Mouse (Mus musculus) stomach, embryonic 15.5 days (tissue): ENCODE measurements around the gene Otx2. TPM values are rescaled to one million over a fixed set of nuclear protein-coding genes. Genes with fewer than 3 reads are reported as not detected.

Experiments used
- ATAC-seq: fragments of 200-750 bp; cut with Nextera tagmentation; 2 replicates; pipeline ENCODE4 v1.8.0; 2017; ENCODE audit warnings: low read depth, moderate number of reproducible peaks, moderate TSS enrichment; ENCODE audit not compliant: insufficient read depth, low FRiP score
- H3K27ac ChIP-seq: fragments of 300-500 bp; sonication (generic); 2 replicates; pipeline ENCODE4 v1.5.1; 2015; ENCODE audit warnings: mild to moderate bottlenecking, inconsistent platforms
- H3K27me3 ChIP-seq: fragments of 300-500 bp; sonication (generic); replicated peaks from 2 replicates; pipeline ENCODE4 v1.6.1; 2015; ENCODE audit warnings: inconsistent platforms
- H3K36me3 ChIP-seq: fragments of 300-500 bp; sonication (generic); 2 replicates; pipeline ENCODE4 v1.6.1; 2015; ENCODE audit warnings: inconsistent platforms
- H3K4me1 ChIP-seq: fragments of 300-500 bp; sonication (generic); 2 replicates; pipeline ENCODE4 v1.6.1; 2015; ENCODE audit warnings: inconsistent platforms
- H3K4me2 ChIP-seq: fragments of 300-500 bp; sonication (generic); 2 replicates; pipeline ENCODE4 v1.6.1; 2015; ENCODE audit warnings: mild to moderate bottlenecking, inconsistent platforms
- H3K4me3 ChIP-seq: fragments of 300-500 bp; sonication (generic); replicated peaks from 2 replicates; pipeline ENCODE4 v1.5.1; 2015; ENCODE audit warnings: inconsistent platforms
- H3K9ac ChIP-seq: fragments of 300-500 bp; sonication (generic); 2 replicates; pipeline ENCODE4 v1.6.1; 2015; ENCODE audit warnings: inconsistent platforms
- H3K9me3 ChIP-seq: fragments of 300-500 bp; sonication (generic); 2 replicates; pipeline ENCODE4 v1.6.1; 2016; ENCODE audit warnings: inconsistent platforms
- WGBS: fragments of 180-500 bp; shearing (Covaris S2); methylation state at CpG from one replicate; pipeline ENCODE4 v1.1.7; 2015; 5-methylcytosine and 5-hydroxymethylcytosine counted together
- polyA plus RNA-seq: library from polyadenylated mRNA; unstranded; fragments of >200 nt; fragmentation: Nextera tagmentation; extraction: Ambion mirVana; gene quantifications from 2 replicates; pipeline ENCODE4 v1.2.1, GENCODE M21; 2015

Otx2 gene
- polyA plus RNA-seq: 0.22 TPM in 1 of 2 replicates, not detected in the other

DNA sequence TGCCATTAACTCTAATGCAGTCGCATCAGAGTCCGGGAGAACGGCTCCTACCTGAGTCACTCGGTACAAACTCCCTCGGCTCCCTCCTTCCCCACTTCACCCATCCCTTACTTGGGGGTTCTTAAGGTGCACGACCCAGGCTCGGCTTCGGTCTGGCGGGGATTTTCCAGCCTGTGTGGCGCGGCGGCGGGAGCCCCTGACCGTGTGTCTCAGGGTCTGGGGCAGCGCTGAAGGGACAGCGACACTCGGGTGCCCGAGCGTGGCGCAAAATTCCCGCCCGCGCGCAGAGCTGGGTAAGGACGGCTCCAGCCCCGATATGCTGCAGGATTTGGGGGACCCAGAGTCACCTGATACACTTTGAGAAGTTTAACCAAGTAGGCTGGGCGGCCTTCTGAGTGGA, at the start of gene Otx2:
Gene Otx2 (minus strand): TSS at position 279 of the 400 bp plus-strand sequence.
- H3K4me3 ChIP-seq: no peak within 1 kb of the TSS
- H3K9me3 ChIP-seq: no peaks in the 10 kb centered on the region
- no peak for ATAC-seq
- peaks cover 7% of the 10 kb centered on the region; the same call in 1 of the 2 replicates for H3K4me1 ChIP-seq
- no peak within 1 kb of the TSS for H3K9ac ChIP-seq
- peak within 1 kb of the TSS; percentile 10; the same call in 1 of the 2 replicates for H3K4me2 ChIP-seq
- 1% methylated on average over 27 of the region's 27 CpGs for WGBS
- H3K27ac ChIP-seq: no peak within 1 kb of the TSS
- H3K36me3 ChIP-seq: no peaks in the 10 kb centered on the region
- H3K27me3 ChIP-seq: peaks cover 75% of the 10 kb centered on the region

GRCm38 (mm10) chr14:48722763-48723162, 49.1 kb upstream of the Otx2 start:
- H3K9ac ChIP-seq: no peak overlapping the region
- ATAC-seq: no peak
- no peaks in the 10 kb centered on the region for H3K36me3 ChIP-seq
- no peak overlapping the region for H3K4me3 ChIP-seq
- H3K27me3 ChIP-seq: no peaks in the 10 kb centered on the region
- no peak overlapping the region for H3K4me2 ChIP-seq
- no peak overlapping the region for H3K27ac ChIP-seq
- 32% methylated on average over 4 of the region's 4 CpGs for WGBS
- no peaks in the 10 kb centered on the region for H3K9me3 ChIP-seq
- no peaks in the 10 kb centered on the region for H3K4me1 ChIP-seq

DNA sequence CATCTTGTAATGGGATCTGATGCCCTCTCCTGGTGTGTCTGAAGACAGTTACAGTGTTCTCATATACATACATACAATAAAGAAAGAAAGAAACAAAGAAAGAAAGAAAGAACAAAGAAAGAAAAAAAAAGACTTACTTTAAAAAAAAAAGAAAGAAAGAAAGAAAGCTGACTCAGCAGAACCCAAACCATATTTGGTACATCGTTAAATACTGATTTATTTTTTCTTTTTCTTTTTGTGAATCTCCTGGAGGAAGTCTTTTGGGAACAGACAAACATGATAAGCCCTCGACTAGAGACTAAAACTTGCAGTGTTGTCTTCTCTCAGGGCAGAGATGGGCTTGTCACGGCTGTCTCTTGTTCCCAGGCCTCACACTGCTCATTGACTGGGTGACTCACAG, 45.7 kb upstream of the Otx2 start:
- Histone ChIP-seq H3K4me1 (no peaks in the 10 kb centered on the region), H3K27ac (no peak overlapping the region), H3K4me3 (no peak overlapping the region), H3K27me3 (no peaks in the 10 kb centered on the region), H3K9me3 (no peaks in the 10 kb centered on the region), H3K36me3 (no peaks in the 10 kb centered on the region), H3K4me2 (no peak overlapping the region), H3K9ac (no peak overlapping the region)
- 83% methylated on average over 3 of the region's 3 CpGs for WGBS
- ATAC-seq: no peak

GRCm38 (mm10) chr14:48717632-48718279, 44.1 kb upstream of the Otx2 start:
- 75% methylated on average over 8 of the region's 8 CpGs for WGBS
- Histone ChIP-seq H3K27ac (no peak overlapping the region), H3K27me3 (no peaks in the 10 kb centered on the region), H3K9ac (no peak overlapping the region), H3K36me3 (no peaks in the 10 kb centered on the region), H3K9me3 (no peaks in the 10 kb centered on the region), H3K4me2 (no peak overlapping the region), H3K4me1 (no peaks in the 10 kb centered on the region), H3K4me3 (no peak overlapping the region)
- no peak for ATAC-seq

- Histone ChIP-seq H3K36me3 (no peaks in the 10 kb centered on the region), H3K9me3 (no peaks in the 10 kb centered on the region), H3K27ac (no peak overlapping the region), H3K27me3 (no peaks in the 10 kb centered on the region), H3K9ac (no peak overlapping the region), H3K4me1 (no peaks in the 10 kb centered on the region), H3K4me2 (no peak overlapping the region), H3K4me3 (no peak overlapping the region)
- ATAC-seq: no peak
- WGBS: 83% methylated on average over 4 of the region's 4 CpGs
Observed at GRCm38 (mm10) chr14:48716456-48716855, 42.8 kb upstream of the Otx2 start.

- WGBS: 83% methylated on average over 13 of the region's 13 CpGs
- H3K9ac ChIP-seq: no peak overlapping the region
- H3K9me3 ChIP-seq: no peaks in the 10 kb centered on the region
- H3K4me1 ChIP-seq: 0 out of 2 replicates have a peak, but pooled peaks cover 7% of the 10 kb centered on the region
- no peak overlapping the region for H3K4me3 ChIP-seq
- no peak overlapping the region for H3K4me2 ChIP-seq
- H3K36me3 ChIP-seq: no peaks in the 10 kb centered on the region
- no peak overlapping the region for H3K27ac ChIP-seq
- no peak for ATAC-seq
- peaks cover 23% of the 10 kb centered on the region for H3K27me3 ChIP-seq
Observed at GRCm38 (mm10) chr14:48710871-48711370, 37.3 kb upstream of the Otx2 start.

- WGBS: 57% methylated on average over 11 of the region's 11 CpGs
- Histone ChIP-seq H3K36me3 (no peaks in the 10 kb centered on the region), H3K9ac (no peak overlapping the region), H3K9me3 (no peaks in the 10 kb centered on the region), H3K4me3 (no peak overlapping the region), H3K27me3 (peaks cover 27% of the 10 kb centered on the region), H3K4me2 (peak overlapping the region; percentile 43), H3K4me1 (0 out of 2 replicates have a peak, but pooled peaks cover 7% of the 10 kb centered on the region), H3K27ac (no peak overlapping the region)
- ATAC-seq: no peak
Observed at GRCm38 (mm10) chr14:48710062-48710870, 36.6 kb upstream of the Otx2 start.

DNA sequence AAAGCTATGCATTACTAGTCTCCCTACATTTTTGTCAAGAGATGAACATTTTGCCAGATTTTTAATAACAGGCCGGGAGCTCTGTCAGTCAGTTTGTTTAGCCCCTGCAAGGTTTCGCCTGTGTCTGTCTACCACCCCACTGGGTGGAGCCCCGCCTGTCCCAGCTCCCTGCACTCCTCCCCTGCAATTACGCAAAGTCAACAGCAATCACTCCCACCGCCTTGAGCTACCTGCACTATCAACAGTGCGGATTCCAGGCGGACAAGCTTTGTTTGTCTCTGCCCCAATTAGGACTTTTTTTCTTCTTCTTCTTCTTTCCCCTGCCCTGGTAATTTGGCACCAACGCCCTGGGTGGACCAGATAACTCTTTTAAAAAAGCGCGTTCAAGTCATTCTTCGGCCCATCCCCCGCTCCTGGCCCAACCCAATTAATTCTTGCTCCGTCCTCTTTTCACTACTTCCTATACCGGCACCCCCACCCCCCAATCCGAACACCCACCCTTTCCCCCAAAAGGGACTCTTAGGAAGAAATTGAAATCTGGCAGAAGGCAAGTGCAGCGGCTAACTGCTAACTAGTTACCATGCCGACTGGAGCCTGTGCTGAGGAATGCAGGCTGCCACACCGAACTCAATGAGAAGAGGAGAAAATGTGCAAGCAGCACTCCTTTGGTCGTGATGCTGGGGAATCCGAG, 35.9 kb upstream of the Otx2 start:
- ATAC-seq: peak; percentile 27; the same call in 1 of the 2 replicates
- Histone ChIP-seq H3K27ac (no peak overlapping the region), H3K4me3 (peak overlapping the region; percentile 22; the same call in 1 of the 2 replicates), H3K27me3 (peaks cover 29% of the 10 kb centered on the region), H3K4me2 (peak overlapping the region; percentile 43), H3K9me3 (no peaks in the 10 kb centered on the region), H3K9ac (no peak overlapping the region), H3K4me1 (0 out of 2 replicates have a peak, but pooled peaks cover 7% of the 10 kb centered on the region), H3K36me3 (no peaks in the 10 kb centered on the region)
- 3% methylated on average over 20 of the region's 20 CpGs for WGBS

DNA sequence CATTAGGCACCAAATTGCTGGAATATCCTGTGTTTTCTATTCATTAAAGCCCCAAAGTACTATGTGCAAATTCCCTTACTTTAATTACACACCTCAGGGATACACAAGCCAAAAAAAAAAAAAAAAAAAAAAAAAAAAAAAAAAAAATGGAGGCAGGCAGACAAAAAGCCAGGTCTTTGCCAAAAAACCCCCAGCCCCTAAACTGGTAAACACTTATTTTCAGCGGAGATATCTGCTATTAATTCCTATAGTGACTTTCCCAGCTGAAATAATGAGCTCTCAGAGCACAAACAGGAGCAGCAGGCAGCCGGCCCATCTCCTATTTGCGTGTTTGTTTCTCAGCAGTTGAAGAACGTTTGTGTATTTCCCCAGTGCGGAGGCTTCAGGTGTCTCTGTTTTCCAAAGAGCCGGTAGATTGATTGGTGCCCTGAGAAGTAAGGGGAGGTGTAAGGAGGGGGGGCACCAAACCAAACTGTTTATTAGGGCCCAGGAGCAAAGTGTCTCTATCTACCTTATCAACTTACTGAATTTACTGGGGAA, 34.3 kb upstream of the Otx2 start:
- Histone ChIP-seq H3K9ac (no peak overlapping the region), H3K36me3 (no peaks in the 10 kb centered on the region), H3K4me1 (0 out of 2 replicates have a peak, but pooled peaks cover 7% of the 10 kb centered on the region), H3K4me3 (no peak overlapping the region), H3K4me2 (no peak overlapping the region), H3K27me3 (peaks cover 33% of the 10 kb centered on the region), H3K27ac (no peak overlapping the region), H3K9me3 (no peaks in the 10 kb centered on the region)
- no peak for ATAC-seq
- 8% methylated on average over 6 of the region's 6 CpGs for WGBS

DNA sequence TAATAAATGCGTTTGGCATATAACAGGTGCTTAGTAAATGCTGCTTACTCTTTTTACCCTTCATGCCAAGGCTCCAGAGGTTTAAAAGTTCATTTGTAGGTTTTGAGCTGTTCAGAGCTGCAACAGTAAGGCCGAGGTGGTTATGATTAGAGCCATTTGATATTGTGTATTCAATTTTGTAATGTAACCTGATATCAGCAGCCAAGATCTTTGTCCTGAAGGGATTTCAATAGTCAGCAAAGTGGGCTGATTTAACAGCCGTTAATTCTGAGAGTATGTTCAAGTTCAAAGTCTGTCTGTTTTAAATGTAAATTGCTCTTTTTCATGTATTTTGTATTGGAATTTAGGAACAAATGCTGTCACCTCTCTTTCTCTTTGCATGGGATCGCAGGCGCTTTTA, 33.8 kb upstream of the Otx2 start:
- Histone ChIP-seq H3K4me1 (0 out of 2 replicates have a peak, but pooled peaks cover 7% of the 10 kb centered on the region), H3K4me3 (no peak overlapping the region), H3K27ac (no peak overlapping the region), H3K36me3 (no peaks in the 10 kb centered on the region), H3K9me3 (no peaks in the 10 kb centered on the region), H3K27me3 (peaks cover 33% of the 10 kb centered on the region), H3K9ac (no peak overlapping the region), H3K4me2 (no peak overlapping the region)
- no peak for ATAC-seq
- 65% methylated on average over 5 of the region's 5 CpGs for WGBS

- H3K27ac ChIP-seq: no peak overlapping the region
- no peak overlapping the region for H3K9ac ChIP-seq
- 0 out of 2 replicates have a peak, but pooled peaks cover 9% of the 10 kb centered on the region for H3K27me3 ChIP-seq
- H3K9me3 ChIP-seq: no peaks in the 10 kb centered on the region
- no peak for ATAC-seq
- H3K36me3 ChIP-seq: no peaks in the 10 kb centered on the region
- H3K4me2 ChIP-seq: no peak overlapping the region
- no peak overlapping the region for H3K4me3 ChIP-seq
- 51% methylated on average over 8 of the region's 8 CpGs for WGBS
- no peaks in the 10 kb centered on the region for H3K4me1 ChIP-seq
Observed at GRCm38 (mm10) chr14:48700790-48701370, 27.3 kb upstream of the Otx2 start.
